Mouse (Mus musculus) stomach, postnatal 0 days (tissue): ENCODE measurements around the gene Coro7.

Source experiments
- CTCF ChIP-seq: IDR thresholded peaks from 2 replicates; pipeline ENCODE4 v1.5.1; 2016; ENCODE audit warnings: antibody characterized with exemption, low read depth, mild to moderate bottlenecking, moderate library complexity
- EP300 ChIP-seq: optimal IDR thresholded peaks from 2 replicates; pipeline ENCODE3; 2016; ENCODE audit warnings: antibody characterized with exemption

GRCm38 (mm10) chr16:4701211-4701610 is 21.6 kb upstream of the Coro7 start:
- no peak for TF ChIP-seq CTCF
- TF ChIP-seq EP300, result no peak
